Mouse (Mus musculus): ENCODE measurements around the gene Samd9l. TPM values are rescaled to one million over a fixed set of nuclear protein-coding genes. Genes with fewer than 3 reads are reported as not detected.
"Not testable (repeated sequence)": the region's sequence is repeated elsewhere in the genome, so short reads cannot be mapped to it uniquely, and the experiment has no call there.

The Samd9l gene
- total and polyA plus RNA-seq, 2 experiments from 2014 or later, result 1.3 to 2.3 TPM

- not testable (repeated sequence) for H3K27me3 ChIP-seq (ENCODE audit: insufficient read depth, low read length); H3K9me3 ChIP-seq (ENCODE audit: low read length); DNase-seq (ENCODE audit: low spot score); H3K27ac ChIP-seq; H3K36me3 ChIP-seq (ENCODE audit: insufficient read depth, low read length); H3K4me2 ChIP-seq (ENCODE audit: low read depth, low read length); ATAC-seq; H3K4me1 ChIP-seq (ENCODE audit: insufficient read depth, low read length); H3K9ac ChIP-seq (replicated peaks; ENCODE audit: low read length); H3K4me3 ChIP-seq (ENCODE audit: low read length)
- WGBS, result 79% methylated on average over 4 of the region's 4 CpGs
Measured at GRCm38 (mm10) chr6:3395921-3396611, 3.3 kb downstream of the Samd9l start.

GRCm38 (mm10) chr6:3389995-3390394 lies 9.4 kb downstream of the Samd9l start:
- no peaks in the 10 kb centered on the region for H3K4me1 ChIP-seq (ENCODE audit: insufficient read depth, low read length)
- H3K9me3 ChIP-seq (ENCODE audit: low read length), result no peaks in the 10 kb centered on the region
- no peak overlapping the region for H3K4me3 ChIP-seq (ENCODE audit: low read length)
- no peaks in the 10 kb centered on the region for H3K27me3 ChIP-seq (ENCODE audit: insufficient read depth, low read length)
- H3K4me2 ChIP-seq (ENCODE audit: low read depth, low read length), result no peak overlapping the region
- WGBS, result 68% methylated on average over 1 of the region's 1 CpGs
- no peak overlapping the region for H3K9ac ChIP-seq (replicated peaks; ENCODE audit: low read length)
- TF ChIP-seq CTCF (IDR thresholded peaks at IDR 0.05; ENCODE audit: low read depth), result no peak
- H3K36me3 ChIP-seq (ENCODE audit: insufficient read depth, low read length), result no peaks in the 10 kb centered on the region
- ATAC-seq (no peak), DNase-seq (ENCODE audit: low spot score) (no peak)
- no peak overlapping the region for H3K27ac ChIP-seq

- H3K9ac ChIP-seq (replicated peaks; ENCODE audit: low read length), result no peak overlapping the region
- WGBS, result 86% methylated on average over 6 of the region's 6 CpGs
- H3K4me3 ChIP-seq (ENCODE audit: low read length), result no peak overlapping the region
- no peak for TF ChIP-seq CTCF (IDR thresholded peaks at IDR 0.05; ENCODE audit: low read depth)
- no peak overlapping the region for H3K27ac ChIP-seq
- ATAC-seq (no peak), DNase-seq (ENCODE audit: low spot score) (no peak)
- H3K27me3 ChIP-seq (ENCODE audit: insufficient read depth, low read length), result no peaks in the 10 kb centered on the region
- H3K4me1 ChIP-seq (ENCODE audit: insufficient read depth, low read length), result no peaks in the 10 kb centered on the region
- no peak overlapping the region for H3K4me2 ChIP-seq (ENCODE audit: low read depth, low read length)
- no peaks in the 10 kb centered on the region for H3K9me3 ChIP-seq (ENCODE audit: low read length)
- H3K36me3 ChIP-seq (ENCODE audit: insufficient read depth, low read length), result no peaks in the 10 kb centered on the region
Measured at GRCm38 (mm10) chr6:3386565-3386964, 12.8 kb downstream of the Samd9l start.

DNA sequence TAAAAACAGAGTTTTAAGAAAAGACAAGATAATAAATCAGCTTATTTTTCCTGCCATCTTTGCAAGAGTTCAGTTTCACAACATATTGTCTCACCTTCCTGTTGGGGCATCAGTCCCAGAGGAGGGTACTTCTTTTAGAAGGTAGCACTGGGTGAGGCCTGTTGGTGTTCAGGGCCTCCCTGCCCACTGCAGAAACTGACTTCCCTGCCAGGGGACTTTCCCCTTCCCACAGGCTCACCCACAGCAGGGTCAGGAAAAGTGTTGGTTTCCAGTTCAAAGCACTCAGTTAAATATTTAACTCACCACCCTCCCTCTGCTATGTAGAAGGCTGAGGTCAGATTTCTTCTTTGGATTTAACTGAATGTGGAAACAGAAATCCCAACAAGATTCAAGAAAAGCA lies 14.6 kb downstream of the Samd9l start:
- not testable (repeated sequence) for H3K4me1 ChIP-seq (ENCODE audit: insufficient read depth, low read length)

GRCm38 (mm10) chr6:3384115-3384791 lies 15.1 kb downstream of the Samd9l start:
- not testable (repeated sequence) for H3K4me3 ChIP-seq (ENCODE audit: low read length); H3K9me3 ChIP-seq (ENCODE audit: low read length); H3K4me1 ChIP-seq (ENCODE audit: insufficient read depth, low read length); H3K27me3 ChIP-seq (ENCODE audit: insufficient read depth, low read length); ATAC-seq; H3K36me3 ChIP-seq (ENCODE audit: insufficient read depth, low read length); DNase-seq (ENCODE audit: low spot score); H3K27ac ChIP-seq; H3K9ac ChIP-seq (replicated peaks; ENCODE audit: low read length); H3K4me2 ChIP-seq (ENCODE audit: low read depth, low read length)
- 29% methylated on average over 1 of the region's 4 CpGs for WGBS

More for the DNA sequence above, 14.6 kb downstream of the Samd9l start:
- H3K9ac ChIP-seq (replicated peaks; ENCODE audit: low read length); H3K27me3 ChIP-seq (ENCODE audit: insufficient read depth, low read length); ATAC-seq; H3K4me3 ChIP-seq (ENCODE audit: low read length); H3K9me3 ChIP-seq (ENCODE audit: low read length); H3K27ac ChIP-seq; H3K36me3 ChIP-seq (ENCODE audit: insufficient read depth, low read length); DNase-seq (ENCODE audit: low spot score); H3K4me2 ChIP-seq (ENCODE audit: low read depth, low read length): not testable (repeated sequence)

DNA sequence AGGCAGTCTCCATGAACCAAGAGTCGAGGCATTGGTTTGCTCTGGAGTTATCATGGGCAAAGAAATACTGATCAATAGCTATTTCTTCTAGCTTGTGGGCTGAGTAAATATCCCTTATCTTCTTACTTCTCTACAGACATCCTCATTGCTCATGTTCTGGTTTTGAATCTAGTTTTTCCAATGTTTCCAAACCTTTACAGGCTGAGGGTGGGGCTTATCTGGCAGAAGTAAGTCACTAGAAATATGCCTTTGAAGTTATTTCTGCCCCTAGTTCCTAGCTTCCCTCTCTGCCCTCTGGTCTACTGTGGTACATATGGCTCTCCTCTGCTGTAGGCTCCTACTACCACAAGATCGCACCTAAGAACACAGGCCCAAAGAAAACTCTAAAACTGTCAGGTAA lies 20.2 kb downstream of the Samd9l start:
- Histone ChIP-seq H3K4me2 (ENCODE audit: low read depth, low read length) (no peak overlapping the region), H3K9ac (replicated peaks; ENCODE audit: low read length) (no peak overlapping the region), H3K27me3 (ENCODE audit: insufficient read depth, low read length) (no peaks in the 10 kb centered on the region), H3K27ac (no peak overlapping the region), H3K9me3 (ENCODE audit: low read length) (no peaks in the 10 kb centered on the region; the same call in 1 of the 2 replicates), H3K36me3 (ENCODE audit: insufficient read depth, low read length) (no peaks in the 10 kb centered on the region), H3K4me3 (ENCODE audit: low read length) (no peak overlapping the region), H3K4me1 (ENCODE audit: insufficient read depth, low read length) (no peaks in the 10 kb centered on the region)
- no peak for TF ChIP-seq CTCF (IDR thresholded peaks at IDR 0.05; ENCODE audit: low read depth)
- ATAC-seq (no peak), DNase-seq (ENCODE audit: low spot score) (no peak)
- 86% methylated on average over 2 of the region's 2 CpGs for WGBS

DNA sequence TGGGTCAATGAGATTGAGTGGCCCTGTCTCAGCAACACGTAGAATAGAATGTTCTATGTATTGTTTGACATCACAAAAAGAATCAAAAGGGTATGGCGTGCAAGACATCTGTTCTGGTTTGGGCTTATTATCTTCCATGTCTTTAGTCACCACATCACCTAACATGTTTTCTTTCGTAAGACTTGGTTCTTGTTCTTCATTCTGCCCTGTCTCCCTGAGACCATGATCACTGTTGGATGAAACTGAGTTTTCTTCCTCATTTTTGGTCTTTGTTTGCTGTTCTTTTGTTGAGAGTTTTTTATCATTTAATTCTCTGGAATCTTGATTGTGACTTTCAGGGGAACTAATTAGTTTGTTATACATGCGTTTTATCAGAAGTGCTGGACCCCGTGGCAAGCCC lies 22.7 kb downstream of the Samd9l start:
- no peak overlapping the region for H3K27ac ChIP-seq
- no peak overlapping the region for H3K4me2 ChIP-seq (ENCODE audit: low read depth, low read length)
- H3K4me1 ChIP-seq (ENCODE audit: insufficient read depth, low read length), result no peaks in the 10 kb centered on the region
- no peak for TF ChIP-seq CTCF (IDR thresholded peaks at IDR 0.05; ENCODE audit: low read depth)
- no peak overlapping the region for H3K9ac ChIP-seq (replicated peaks; ENCODE audit: low read length)
- H3K36me3 ChIP-seq (ENCODE audit: insufficient read depth, low read length), result no peaks in the 10 kb centered on the region
- no peak for ATAC-seq
- no peak overlapping the region for H3K4me3 ChIP-seq (ENCODE audit: low read length)
- no peaks in the 10 kb centered on the region for H3K27me3 ChIP-seq (ENCODE audit: insufficient read depth, low read length)
- no peak for DNase-seq (ENCODE audit: low spot score)
- no peaks in the 10 kb centered on the region; the same call in 1 of the 2 replicates for H3K9me3 ChIP-seq (ENCODE audit: low read length)
- 81% methylated on average over 5 of the region's 5 CpGs for whole genome bisulfite sequencing
